Mouse (Mus musculus) erythroid progenitor cell, adult 5-6 weeks (primary cell): Measurements from ENCODE around the gene Atp10b. TPM values are rescaled to one million over a fixed set of nuclear protein-coding genes. Genes with fewer than 3 reads are reported as not detected.

Experiments used
- ATAC-seq: replicated peaks from 2 replicates; pipeline ENCODE4 v1.8.0; 2016; ENCODE audit warnings: moderate number of reproducible peaks, mild to moderate bottlenecking, moderate TSS enrichment, inconsistent platforms; ENCODE audit not compliant: poor library complexity, low FRiP score, severe bottlenecking
- total RNA-seq, 2 experiments: library from RNA; stranded (forward) in 1 of 2; stranded (reverse) in 1 of 2; fragments of 150-400 nt in 1 of 2; fragments of 186-747, 209-891 nt in 1 of 2; gene quantifications; 2 replicates each; pipeline versions ENCODE4 v1.2.3 to v1.2.4; 2015 to 2017; ENCODE audit warnings: low replicate concordance in 2 of 2

Gene Atp10b
- total RNA-seq, 2 experiments from 2014 or later = not detected

GRCm38 (mm10) chr11:43189817-43190593 is 40.3 kb downstream of the Atp10b start:
- no peak for ATAC-seq

GRCm38 (mm10) chr11:43198811-43199210 is 49.1 kb downstream of the Atp10b start:
- no peak for ATAC-seq

- no peak for ATAC-seq
Observed at GRCm38 (mm10) chr11:43199358-43199757, 49.7 kb downstream of the Atp10b start.

- ATAC-seq = no peak
Observed at GRCm38 (mm10) chr11:43200089-43200488, 50.4 kb downstream of the Atp10b start.

- ATAC-seq = no peak
Observed at GRCm38 (mm10) chr11:43203580-43203979, 53.9 kb downstream of the Atp10b start.

- no peak for ATAC-seq
Observed at GRCm38 (mm10) chr11:43213134-43213533, 63.5 kb downstream of the Atp10b start.

GRCm38 (mm10) chr11:43213740-43214139 is 64.1 kb downstream of the Atp10b start:
- ATAC-seq = no peak

GRCm38 (mm10) chr11:43217021-43217420 is 67.3 kb downstream of the Atp10b start:
- ATAC-seq = no peak

- no peak for ATAC-seq
Observed at GRCm38 (mm10) chr11:43230231-43230630, 80.6 kb downstream of the Atp10b start.

- no peak for ATAC-seq
Observed at GRCm38 (mm10) chr11:43232073-43232472, 82.4 kb downstream of the Atp10b start.

GRCm38 (mm10) chr11:43236360-43237039 is 86.8 kb downstream of the Atp10b start:
- ATAC-seq = no peak

GRCm38 (mm10) chr11:43239804-43240203 is 90.1 kb downstream of the Atp10b start:
- no peak for ATAC-seq

- ATAC-seq = no peak
Observed at GRCm38 (mm10) chr11:43253034-43253433, 103.4 kb downstream of the Atp10b start.

- ATAC-seq = no peak
Observed at GRCm38 (mm10) chr11:43255262-43255661, 105.6 kb downstream of the Atp10b start.

- no peak for ATAC-seq
Observed at GRCm38 (mm10) chr11:43257291-43257690, 107.6 kb downstream of the Atp10b start.

GRCm38 (mm10) chr11:43257781-43258180 is 108.1 kb downstream of the Atp10b start:
- no peak for ATAC-seq

GRCm38 (mm10) chr11:43263548-43264218 is 114.0 kb downstream of the Atp10b start:
- no peak for ATAC-seq

GRCm38 (mm10) chr11:43267505-43267904 is 117.8 kb downstream of the Atp10b start:
- ATAC-seq = no peak

GRCm38 (mm10) chr11:43269503-43270255 is 120.0 kb downstream of the Atp10b start:
- ATAC-seq = no peak

GRCm38 (mm10) chr11:43270256-43270806 is 120.7 kb downstream of the Atp10b start:
- no peak for ATAC-seq
